Mouse (Mus musculus) adrenal gland, adult 8-10 months (tissue): ENCODE results near the gene Daam2. TPM values are rescaled to one million over a fixed set of nuclear protein-coding genes. Genes with fewer than 3 reads are reported as not detected.
A peak's percentile ranks its signal among the peaks of the same experiment; 100 is the strongest.

Experiments used
- DNase-seq: peaks from one replicate; pipeline ENCODE4 v3.0.0; 2022
- total RNA-seq, 4 experiments: library from RNA; stranded (reverse); gene quantifications; 2 replicates each; pipeline ENCODE4 v1.2.4; 2022

Gene Daam2
- total RNA-seq = 10 to 100 TPM; 30.1 to 38.9 (median 36.7) TPM

DNA sequence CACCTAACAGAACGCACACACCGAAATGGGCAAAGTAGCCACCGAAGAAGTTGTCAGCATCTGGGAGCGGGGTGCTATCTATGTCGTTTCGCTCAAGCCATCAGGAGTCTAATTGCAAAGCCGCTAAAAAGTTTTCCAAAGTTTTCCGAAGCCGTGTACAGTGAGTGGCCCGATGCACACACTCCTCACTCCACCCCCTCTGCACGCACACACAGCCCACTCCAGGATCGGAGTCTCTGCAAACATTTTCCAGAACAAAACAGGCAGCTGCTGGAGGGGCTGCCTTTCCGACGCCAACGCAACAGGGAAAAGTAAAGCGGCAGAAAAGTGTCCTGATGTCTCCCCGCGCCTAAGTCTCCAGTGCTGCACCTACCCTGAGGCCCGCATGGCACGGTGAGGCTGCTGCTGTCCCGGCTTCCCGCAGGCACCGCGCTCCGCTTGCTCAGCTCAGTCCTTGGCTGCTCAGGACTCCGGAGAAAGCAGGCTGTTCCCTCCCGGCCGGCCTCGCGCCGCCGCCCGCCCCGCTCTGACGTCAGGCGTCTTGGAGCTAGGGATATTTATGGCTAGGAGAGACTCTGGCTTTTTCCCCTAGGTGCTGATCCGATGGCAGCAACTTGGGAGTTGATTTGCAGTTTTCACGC lies at the start of gene Daam2:
Gene Daam2, minus strand, starts transcription at position 514 of the 641 bp plus-strand sequence.
- peak; percentile 85 for DNase-seq

DNA sequence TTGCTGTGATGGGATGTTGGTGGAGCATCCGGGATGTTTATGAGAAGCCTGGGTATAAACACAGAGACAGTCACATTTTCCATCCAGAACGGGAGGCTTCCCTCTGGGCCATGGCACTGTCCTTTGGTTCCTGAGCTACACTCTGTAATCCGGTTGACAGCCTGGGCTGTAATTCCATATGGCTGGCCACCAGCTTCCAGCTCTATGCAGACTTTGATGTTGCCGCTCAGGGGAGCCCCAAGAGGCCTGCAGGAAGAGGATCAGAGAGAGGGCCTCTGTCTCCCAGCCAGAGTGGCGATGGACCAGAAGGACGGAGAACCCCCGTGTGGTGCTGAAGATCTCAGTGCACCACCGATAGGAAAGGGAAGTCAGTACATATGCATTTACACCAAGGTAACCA lies 46.2 kb upstream of the Daam2 start:
- no peak for DNase-seq

DNA sequence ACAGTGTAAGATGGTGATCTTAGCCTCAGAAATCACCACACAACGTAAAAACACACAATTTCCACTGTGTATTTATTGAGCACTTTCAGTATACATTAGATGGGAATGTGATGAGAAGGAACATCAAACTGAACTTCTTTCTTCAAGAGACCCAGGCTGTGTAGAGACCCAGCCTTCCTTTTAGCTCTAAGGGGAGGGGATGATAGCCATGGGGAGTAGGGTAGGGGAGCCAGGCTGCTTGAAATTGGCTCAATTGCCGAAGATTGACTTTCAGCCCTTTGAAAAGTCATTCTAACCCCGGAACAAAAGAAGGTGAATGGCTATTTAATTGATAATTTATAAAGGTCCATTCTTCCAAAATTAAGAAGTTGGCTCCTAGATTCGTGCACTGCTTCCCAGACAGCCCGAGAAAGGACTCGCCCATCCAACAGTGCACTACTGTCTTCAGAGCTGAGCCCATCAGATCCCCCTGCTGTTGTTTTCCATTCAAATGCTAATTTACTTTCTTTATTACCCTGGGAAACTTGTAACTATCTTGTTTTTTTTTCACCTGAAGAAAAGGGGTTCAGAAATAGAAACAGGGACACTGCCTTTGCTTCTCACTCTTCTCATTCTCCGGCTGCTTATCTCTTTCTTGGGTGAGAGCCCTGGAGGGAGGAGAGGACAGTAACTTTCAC lies 43.3 kb upstream of the Daam2 start:
- no peak for DNase-seq

DNA sequence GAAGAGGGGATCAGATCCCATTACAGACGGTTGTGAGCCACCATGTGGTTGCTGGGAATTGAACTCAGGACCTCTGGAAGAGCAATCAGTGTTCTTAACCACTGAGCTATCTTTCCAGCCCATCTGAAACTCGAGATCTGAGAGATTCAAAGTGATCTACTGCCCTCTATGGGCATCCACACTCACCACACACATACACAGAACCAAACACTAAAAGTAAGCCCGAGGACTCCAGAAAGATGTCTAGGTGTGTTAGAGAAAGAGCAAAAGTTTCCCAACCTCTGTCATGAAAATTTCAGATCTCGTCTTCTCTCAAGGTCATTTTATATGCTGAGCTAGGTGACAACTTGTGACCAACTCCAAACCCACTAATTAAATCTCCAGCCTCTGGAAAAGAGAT lies 41.3 kb upstream of the Daam2 start:
- DNase-seq = no peak

DNA sequence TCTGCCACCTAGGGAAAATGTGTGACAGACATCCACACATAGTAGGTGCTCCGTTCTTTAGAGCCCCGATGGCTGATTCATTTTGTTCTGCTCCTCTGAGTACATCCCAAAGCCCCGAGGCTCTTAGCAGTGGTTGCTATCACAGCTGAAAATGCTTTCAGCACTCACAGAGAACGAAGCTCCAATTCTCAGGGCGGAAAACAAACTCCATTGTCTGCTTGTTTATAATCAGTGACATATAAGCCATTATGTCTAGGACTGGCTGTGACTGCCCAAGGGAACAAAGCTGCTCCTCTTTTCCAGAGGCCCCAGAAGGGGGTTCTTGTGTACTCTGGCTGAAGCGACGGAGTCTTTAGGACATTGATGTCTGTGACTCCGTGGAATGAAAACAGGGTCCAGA lies 25.9 kb upstream of the Daam2 start:
- no peak for DNase-seq

DNA sequence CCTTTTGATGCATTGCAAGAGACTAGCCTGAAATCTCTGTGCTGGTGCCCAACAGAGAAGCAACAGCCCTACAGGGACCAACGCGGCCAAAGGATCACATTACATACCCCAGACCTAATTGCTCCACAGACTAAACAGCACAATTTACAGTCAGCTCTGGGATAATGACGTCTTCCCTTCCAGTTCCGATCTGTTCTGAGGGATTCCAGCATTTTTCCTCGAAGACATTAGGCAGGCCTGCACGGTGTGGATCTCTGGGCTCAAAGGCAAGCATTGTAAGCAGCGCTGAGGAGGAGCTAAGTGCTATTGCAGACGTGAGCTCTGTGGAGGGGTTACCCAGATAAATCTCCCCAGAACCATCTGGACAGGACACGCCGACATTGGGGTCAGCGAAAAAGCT lies 18.3 kb upstream of the Daam2 start:
- no peak for DNase-seq

DNA sequence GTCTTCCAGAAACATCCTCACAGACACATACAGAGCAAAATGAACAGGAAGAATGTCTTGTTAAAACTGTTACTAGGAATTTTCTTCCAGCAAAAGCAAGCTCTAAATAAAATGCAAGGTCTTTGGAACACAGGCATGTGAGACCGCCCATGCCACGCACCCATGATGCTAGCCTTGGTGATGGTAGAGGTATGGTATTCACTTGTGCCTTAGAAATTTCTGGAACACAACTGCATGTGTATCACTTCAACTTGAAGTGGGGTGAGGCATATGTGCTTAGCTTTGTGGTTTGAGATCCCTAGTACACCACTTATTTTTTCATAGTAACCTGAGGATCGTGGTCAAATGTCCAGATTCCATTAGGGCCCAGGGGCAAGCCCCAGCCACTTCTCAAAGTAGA lies 13.2 kb upstream of the Daam2 start:
- DNase-seq = no peak

DNA sequence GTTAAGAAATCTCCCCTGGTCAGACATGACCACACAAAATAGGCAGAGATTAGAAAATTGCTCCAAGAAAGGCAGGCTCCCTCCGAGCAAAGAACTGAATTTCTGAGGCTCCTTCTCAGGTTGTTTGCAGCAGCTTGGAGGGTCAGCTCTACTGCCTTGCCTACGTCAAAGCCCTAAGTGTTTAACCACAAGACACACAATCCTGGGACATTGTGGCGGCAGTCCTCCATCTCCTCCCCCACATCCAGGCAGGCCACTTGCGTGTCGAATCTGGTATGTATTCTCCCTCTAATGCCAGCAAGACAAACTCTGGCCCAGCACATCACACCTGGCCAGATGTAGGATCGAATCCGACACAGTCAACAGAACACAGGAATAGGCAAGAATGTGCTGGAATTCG lies 4.6 kb upstream of the Daam2 start:
- DNase-seq = no peak

DNA sequence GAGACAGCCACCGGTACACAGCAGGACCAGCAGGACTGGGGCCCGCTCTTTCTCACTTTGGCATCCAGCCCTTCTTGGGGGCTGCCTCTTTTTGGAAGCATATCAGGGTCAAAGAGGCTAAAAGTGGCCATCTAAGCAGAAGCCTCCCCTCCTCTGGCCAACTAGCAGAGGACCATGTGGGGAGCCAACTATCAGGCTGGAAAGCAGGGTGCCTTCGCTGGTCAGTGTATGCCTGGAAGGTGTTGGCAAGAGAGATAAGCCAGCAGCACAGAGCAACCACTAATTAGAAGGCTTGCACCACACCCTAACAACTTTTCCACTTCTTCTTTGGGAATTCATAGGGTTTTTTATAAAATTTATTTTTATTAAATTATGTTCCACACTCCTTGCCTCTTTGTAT lies 346 bp upstream of the Daam2 start:
- no peak for DNase-seq

DNA sequence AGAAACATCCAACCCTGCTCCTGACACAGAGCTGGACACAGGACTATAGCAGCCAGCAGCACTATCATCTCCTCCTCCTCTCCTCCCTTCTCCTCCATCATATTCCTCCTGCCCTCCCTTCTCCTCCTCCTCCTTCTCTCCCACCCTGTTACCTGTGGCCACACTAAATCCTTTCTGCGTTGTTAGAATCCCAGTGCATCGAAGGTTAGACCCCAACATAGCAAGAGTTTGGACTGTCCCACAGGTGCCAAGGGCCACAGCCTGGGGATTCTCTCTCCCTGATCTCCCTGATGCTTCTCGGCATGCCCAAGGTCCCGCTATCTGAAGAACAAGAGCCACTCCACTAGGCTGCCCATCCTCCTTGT lies 745 bp downstream of the Daam2 start:
- DNase-seq = no peak

DNA sequence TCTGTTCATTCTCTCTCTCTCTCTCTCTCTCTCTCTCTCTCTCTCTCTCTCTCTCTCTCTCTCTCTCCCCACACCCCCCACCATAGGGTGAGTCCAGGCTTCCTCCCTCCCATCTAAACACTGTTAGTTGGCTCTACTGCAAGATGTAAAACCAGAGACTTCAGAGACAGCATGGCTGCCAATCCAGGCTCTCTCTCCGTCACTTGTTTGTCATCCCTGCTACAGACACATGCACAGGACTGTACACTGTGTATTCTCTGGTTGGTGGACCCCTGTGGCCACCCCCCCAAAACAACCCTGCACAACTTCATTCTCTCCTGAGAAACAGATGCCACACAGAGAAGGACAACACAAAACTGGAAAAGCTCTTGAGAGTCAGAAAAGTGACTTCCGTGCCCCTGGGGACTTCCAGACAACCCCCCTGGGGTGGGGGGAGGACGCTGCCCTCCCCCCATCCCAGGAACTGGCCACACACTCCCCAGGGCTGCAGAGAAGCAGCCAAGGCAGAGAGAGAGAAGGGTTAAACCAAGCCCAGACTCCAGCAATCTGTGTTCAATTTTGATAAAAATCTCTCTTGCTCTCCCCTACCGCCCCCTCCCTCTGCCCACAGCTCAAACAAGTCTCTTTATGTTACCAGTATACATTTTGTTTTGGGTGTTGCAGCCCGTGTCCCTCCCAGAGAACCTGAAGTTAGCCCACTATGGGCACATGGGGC lies 1.3 kb downstream of the Daam2 start:
- no peak for DNase-seq

DNA sequence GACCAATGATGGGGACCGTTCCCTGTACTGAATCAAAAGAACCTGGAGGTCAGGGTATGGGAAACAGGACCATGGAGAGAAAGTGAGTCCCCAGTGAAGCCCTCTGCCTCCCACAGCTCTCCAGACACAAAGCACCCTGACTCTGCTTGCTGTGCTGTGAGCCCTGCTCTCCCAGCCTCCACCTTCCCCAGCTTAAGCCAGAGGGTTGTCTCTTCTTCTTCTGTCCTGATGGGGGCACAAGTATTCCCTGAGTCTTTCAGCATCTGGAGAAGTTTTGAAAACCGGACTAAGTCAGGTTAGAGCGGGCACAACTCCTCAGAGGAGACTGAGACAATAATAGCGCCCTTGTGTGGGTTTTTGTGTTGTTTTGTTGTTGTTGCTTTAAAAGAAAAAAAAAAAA lies 2.2 kb downstream of the Daam2 start:
- no peak for DNase-seq

DNA sequence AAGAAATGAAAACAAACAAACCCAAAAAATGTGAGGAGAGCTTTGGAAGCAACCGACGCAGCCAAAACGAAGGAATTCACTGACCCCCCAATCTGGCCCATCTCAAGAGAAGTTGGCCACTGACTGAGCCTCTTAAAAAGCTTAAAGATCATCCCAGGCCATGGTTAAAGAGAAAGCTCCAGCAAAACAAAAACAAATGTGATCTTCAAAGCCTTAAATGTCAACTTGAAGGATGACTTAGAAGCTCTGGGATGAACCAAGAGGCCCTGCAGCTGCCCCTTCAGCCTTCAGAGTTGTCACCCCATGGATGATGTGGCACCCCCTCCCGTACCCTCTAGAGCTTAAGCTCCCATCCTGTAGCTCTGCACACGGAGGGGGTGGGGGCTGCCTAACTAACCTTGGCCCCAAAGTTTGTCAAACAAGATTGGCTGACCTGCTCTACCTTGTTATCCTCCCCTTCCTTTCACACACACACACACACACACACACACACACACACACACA lies 4.3 kb downstream of the Daam2 start:
- no peak for DNase-seq

DNA sequence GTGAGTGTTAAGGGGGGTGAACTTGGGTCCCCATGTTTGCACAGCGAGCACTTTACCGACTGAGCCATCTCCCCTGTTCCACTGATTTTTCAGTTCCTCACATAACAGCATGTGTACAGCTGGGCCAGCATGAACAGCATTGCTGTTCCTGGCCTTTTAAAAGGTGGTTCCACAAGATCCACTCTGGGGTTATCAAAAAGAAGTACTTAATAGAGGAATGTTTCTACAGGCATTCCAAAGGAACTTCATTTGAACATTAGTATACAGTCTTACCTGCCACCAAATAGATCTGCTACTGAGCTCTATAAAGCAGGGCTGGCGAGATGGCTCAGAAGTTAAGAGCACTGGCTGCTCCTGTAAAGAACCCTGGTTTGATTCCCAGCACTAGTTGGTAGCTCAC lies 8.0 kb downstream of the Daam2 start:
- DNase-seq = no peak

DNA sequence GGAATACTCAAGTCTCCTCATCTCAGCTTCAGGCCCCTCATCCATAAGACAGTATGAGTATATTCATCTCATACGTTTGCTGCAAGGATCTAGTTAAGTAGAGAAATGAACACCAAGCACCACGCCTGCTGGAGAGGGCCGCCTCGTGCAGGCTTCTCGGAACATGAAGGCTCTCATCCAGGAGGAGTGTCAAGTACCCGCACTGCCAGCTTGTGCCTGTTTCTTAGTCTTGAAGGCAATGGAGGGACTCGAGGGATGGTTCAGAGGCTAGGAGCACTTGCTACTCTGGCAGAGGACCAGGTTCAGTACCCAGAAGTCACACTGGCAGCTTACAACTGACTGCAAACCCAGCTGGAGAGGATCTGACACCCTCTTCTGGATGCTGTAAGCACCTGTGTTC lies 12.2 kb downstream of the Daam2 start:
- no peak for DNase-seq

DNA sequence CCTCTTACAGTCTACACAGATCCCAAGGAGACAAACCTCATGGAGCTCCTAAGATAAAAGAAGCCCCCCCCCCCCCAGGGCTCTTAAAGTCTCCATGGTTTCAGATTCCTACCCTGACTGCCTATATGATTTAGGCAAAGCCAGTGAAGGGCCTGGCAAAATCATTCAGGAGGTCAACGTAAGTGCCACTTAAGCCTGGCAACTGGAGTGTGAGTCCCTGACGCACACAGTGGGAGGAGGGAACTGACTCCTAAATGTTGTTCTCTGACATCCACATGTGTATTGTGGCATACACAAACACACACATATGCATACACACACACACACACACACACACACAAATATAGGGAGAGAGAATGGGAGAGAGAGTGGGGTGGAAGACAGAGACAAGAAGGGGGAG lies 12.7 kb downstream of the Daam2 start:
- DNase-seq = no peak

DNA sequence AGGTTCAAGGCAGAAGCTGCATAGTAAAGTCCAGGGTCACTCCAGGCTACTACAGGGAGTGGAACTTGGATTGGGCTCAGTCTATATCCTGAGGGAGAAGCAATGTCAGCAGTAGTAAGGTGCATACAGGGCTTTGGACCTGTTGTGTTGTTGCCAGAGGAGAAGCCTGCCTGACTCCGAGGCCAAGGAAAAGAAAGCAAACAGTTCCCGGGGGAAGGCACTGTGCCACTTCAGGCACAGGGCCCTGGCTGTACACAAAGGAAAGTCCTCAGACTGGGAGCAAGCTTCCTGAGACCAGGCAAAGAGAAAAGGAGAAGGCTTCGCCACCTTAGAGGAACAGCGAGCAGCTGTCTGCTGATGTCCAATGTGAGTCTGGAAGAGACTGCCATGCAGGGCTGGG lies 18.1 kb downstream of the Daam2 start:
- DNase-seq = no peak

DNA sequence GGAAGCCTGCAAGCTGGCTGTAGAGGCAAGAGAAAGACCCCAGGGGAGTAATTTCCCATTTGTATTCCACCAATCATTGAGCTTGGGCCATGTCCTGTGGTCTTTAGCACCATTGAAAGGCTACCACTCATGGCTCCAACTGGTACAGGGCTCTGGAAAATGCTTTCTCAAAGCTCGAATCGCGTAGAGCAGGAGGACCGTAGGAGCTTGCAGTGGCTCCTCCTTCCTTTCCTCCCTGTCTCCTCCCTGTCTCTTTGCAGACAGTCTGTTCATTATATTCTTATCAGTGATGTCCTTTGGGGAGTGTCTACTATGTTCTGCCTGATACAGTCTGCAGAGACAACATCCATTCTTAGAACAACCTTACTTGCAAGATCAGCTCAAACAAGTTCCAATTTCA lies 18.7 kb downstream of the Daam2 start:
- DNase-seq = no peak

DNA sequence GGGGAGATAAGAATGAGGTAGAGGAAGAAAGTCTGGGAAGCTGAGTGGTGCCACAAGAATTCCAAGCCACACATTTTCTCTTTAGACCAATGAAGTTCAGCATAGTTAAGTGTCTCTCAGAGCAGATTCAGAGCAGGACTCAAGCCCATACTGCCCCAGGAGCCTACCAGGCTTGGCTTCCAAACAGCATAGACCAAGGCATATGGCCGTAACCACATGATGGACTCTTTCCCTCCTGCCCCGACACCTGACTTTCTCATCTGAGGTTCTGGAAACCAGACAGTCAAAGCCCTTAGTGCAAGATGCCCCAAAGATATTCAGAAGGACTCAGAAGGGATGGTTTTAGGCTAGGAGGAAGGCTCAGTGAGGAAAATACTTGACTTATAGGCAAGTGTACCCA lies 19.6 kb downstream of the Daam2 start:
- no peak for DNase-seq

DNA sequence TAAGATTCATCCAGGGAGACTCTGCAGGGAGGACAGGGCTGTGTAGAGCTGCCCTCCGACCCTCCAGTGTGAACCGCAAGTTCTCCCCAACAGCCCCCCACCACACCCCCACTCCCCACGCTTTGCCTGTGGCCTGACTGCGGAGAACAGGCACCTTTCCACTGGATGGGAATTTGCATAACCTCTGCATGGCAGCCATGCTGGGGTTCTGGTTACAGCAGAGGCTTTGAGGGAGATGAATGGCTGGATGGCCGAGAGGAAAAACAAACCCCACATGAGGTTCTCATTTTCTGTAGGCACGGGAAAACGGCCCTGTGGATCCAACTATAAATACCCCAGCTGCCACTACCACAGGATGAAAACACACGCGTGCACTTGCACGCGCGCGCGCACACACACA lies 23.4 kb downstream of the Daam2 start:
- DNase-seq = no peak

DNA sequence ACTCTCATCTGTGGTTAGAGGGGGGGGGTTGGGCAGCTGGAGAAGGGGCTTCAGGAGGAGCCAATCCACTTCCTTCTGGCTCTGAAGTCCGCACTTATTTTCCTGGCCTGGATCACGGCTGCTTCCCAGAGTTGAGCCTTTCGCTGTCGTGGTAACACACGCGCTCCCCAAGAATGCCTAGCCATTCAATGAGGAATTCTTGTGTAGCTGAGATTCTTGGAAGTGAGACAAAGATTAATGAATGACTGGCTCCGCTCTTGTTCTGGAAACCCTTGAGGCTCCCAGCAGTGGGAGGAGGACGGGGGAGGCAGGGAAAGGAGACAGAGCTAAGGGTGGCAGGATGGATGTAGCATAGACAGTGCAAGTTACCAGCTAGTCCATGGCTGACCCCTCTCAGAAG lies 24.9 kb downstream of the Daam2 start:
- no peak for DNase-seq

DNA sequence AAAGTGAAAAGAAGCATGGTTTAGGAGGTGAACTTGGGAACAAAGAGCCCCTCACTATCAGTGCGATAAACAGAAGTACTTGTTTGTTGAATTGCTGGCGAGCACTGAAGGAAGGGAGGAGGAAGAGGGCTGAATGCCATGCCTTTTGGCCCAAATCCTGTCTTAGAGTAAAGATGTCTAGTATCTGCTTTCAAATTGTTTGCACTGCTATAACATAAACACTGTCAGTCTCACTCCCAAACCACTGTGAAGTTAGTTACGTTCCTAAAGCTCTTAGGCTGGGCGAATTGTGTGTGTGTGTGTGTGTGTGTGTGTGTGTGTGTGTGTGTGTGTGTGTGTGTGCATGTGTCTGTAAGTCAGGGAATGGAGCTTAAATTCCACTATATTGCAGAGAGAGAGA lies 28.6 kb downstream of the Daam2 start:
- DNase-seq = no peak

DNA sequence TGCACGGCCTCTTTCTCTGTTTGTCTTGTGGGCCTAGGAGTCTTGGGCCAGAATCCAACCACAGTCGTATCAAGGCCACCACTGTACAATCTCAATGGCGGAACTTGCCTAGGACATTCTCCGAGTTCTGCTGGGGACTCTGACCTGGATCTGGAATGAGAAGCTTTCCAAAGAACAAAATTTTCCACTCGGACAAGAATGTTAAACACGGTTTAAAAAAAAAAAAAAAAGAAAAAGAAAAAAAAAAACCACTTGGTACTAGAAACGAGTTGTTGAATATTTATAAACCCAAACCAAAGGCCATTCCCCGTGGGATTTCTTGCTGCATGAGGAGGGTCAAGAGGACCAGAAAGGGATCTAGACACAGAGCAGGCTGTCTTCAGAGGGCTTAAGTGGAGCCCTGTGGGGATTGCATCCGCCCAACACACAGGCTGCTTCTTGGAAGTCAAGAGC lies 29.9 kb downstream of the Daam2 start:
- DNase-seq = peak; percentile 58

DNA sequence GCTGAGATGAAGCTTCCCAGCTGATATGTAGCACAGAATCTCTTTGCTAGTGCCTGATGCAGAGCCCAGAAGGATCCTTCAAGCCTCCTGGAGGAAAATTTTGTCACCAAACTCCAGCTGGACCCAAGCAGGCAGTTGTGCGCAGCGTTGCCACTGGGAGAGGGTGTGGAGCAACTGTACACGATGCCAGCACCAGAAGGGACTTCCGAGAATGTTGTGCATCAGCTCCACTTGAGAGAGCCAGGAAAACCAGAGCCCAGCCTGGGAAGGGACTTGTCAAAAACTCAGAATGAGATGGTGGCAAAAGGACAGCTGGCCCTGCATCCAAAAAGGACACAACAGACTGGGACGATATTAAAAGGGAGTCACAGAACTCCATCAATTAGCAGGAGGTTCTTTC lies 32.5 kb downstream of the Daam2 start:
- DNase-seq = no peak
